Mouse (Mus musculus): ENCODE results near the gene Unc5b.

The Unc5b gene

GRCm38 (mm10) chr10:60811792-60812525 is 19.4 kb downstream of the Unc5b start:
- ChIA-PET POLR2A (interaction anchor here (0.7 to 8.9 kb wide), 20 partner anchors 10 to 603 kb away, joined by 3 to 134 read pairs (median 4); partner anchors contain the start of gene Unc5b (in 1 of the 4)), CTCF (interaction anchor here in 3 of 4 experiments (0.6 to 4.0 kb wide), 18 partner anchors 10 to 339 kb away, joined by 3 to 42 read pairs (median 4); partner anchors contain the start of gene Slc29a3 (in 1 of the 3))

GRCm38 (mm10) chr10:60808447-60808846 is 22.9 kb downstream of the Unc5b start:
- CTCF ChIA-PET: interaction anchor here in 3 of 4 experiments (0.6 to 1.5 kb wide), 4 partner anchors 8 to 244 kb away, joined by 3 read pairs; no protein-coding TSS in a partner anchor
- POLR2A ChIA-PET: interaction anchor here in 2 of 4 experiments (1.2 to 8.9 kb wide), 6 partner anchors 10 to 22 kb away, joined by 3 to 134 read pairs (median 7); no protein-coding TSS in a partner anchor

- ChIA-PET CTCF (interaction anchor here in 1 of 4 experiments (1.3 kb wide), 1 partner anchor 244 kb away, joined by 3 read pairs; no protein-coding TSS in a partner anchor), POLR2A (interaction anchor here (0.8 to 2.5 kb wide), 13 partner anchors 9 to 29 kb away, joined by 3 to 12 read pairs (median 3); no protein-coding TSS in a partner anchor)
Observed at GRCm38 (mm10) chr10:60807531-60808185, 23.7 kb downstream of the Unc5b start.

- CTCF ChIA-PET: interaction anchor here in 3 of 4 experiments (0.6 to 1.6 kb wide), 6 partner anchors 16 to 246 kb away, joined by 3 to 9 read pairs (median 4); no protein-coding TSS in a partner anchor
- POLR2A ChIA-PET: interaction anchor here in 3 of 4 experiments (0.9 to 8.6 kb wide), 9 partner anchors 8 to 25 kb away, joined by 3 to 54 read pairs (median 4); no protein-coding TSS in a partner anchor
Observed at GRCm38 (mm10) chr10:60806207-60806538, 25.2 kb downstream of the Unc5b start.

GRCm38 (mm10) chr10:60805436-60806206 is 25.8 kb downstream of the Unc5b start:
- POLR2A ChIA-PET: interaction anchor here (0.5 to 8.6 kb wide), 15 partner anchors 7 to 1174 kb away, joined by 3 to 54 read pairs (median 4); no protein-coding TSS in a partner anchor
- CTCF ChIA-PET: interaction anchor here in 3 of 4 experiments (0.6 to 1.6 kb wide), 6 partner anchors 15 to 247 kb away, joined by 3 to 5 read pairs (median 4); no protein-coding TSS in a partner anchor

DNA sequence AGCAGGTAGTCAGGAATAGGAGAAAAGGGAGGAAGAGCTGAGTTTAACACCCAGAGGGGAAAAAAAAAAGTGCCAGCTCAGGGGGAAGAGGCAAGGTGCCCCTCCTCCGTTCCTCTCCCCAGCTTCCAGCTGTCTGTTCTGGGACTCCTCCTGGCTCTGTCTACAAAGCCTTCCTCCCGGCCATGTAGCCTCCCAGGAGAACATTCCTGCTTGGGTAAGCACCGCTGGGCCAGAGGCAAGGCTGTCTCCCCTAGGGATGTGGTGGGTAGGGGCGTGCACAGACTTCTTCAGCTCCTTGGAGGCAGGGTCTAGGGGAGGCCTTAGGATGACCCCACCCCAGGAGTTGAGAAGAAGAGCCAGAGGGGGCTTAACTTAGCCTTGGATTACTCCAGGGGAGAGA is 26.5 kb downstream of the Unc5b start:
- ChIA-PET CTCF (interaction anchor here in 3 of 4 experiments (0.6 to 2.4 kb wide), 5 partner anchors 8 to 247 kb away, joined by 4 to 8 read pairs (median 4); no protein-coding TSS in a partner anchor), POLR2A (interaction anchor here in 3 of 4 experiments (0.5 to 8.6 kb wide), 15 partner anchors 8 to 114 kb away, joined by 3 to 78 read pairs (median 5); no protein-coding TSS in a partner anchor)

GRCm38 (mm10) chr10:60803971-60804370 is 27.4 kb downstream of the Unc5b start:
- POLR2A ChIA-PET: interaction anchor here (0.5 to 8.6 kb wide), 16 partner anchors 9 to 861 kb away, joined by 3 to 78 read pairs (median 6); partner anchors contain the start of gene Unc5b (in 1 of the 4)
- CTCF ChIA-PET: interaction anchor here in 3 of 4 experiments (0.6 to 2.4 kb wide), 8 partner anchors 9 to 984 kb away, joined by 3 to 8 read pairs (median 3); no protein-coding TSS in a partner anchor

- ChIA-PET CTCF (interaction anchor here in 3 of 4 experiments (0.7 to 5.3 kb wide), 8 partner anchors 11 to 41 kb away, joined by 3 to 25 read pairs (median 4); no protein-coding TSS in a partner anchor), POLR2A (interaction anchor here in 3 of 4 experiments (0.6 to 8.6 kb wide), 12 partner anchors 10 to 31 kb away, joined by 3 to 78 read pairs (median 6); no protein-coding TSS in a partner anchor)
Observed at GRCm38 (mm10) chr10:60801898-60802412, 29.4 kb downstream of the Unc5b start.

DNA sequence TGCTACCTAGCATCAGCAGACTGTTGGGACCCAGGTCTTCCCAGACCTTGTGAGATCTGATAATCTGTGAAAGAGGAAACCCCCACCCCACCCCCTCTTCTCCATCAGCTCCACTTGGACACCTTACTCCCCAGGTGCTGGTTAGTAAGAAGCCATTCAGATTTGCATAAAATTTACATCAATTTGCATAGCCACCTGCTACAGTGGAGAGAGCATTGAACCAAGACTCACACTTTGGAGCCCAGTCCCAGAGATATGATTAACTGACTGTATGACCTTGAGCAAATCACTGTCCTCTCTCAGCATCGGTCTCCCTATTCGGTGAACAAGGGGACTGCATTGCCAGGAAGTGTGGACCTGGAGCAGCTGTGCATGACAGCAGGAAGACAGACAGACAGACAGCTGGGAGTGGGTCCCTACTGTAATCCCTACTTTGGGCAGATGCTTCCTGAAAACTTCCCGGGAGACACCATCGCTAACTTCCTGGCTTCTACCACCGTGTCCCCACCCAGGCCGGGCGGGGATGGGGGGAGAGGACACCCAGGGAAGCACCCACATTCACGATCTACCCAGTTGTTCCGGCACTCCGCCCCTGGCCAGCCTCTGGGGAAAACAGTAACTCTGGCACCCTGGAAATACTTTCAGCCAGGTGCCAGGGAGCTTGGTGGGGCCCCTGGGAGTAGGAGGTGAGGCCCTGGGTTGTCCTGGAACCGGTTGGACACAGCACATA is 30.0 kb downstream of the Unc5b start:
- ChIA-PET POLR2A (interaction anchor here (0.6 to 8.6 kb wide), 21 partner anchors 9 to 650 kb away, joined by 3 to 78 read pairs (median 5); no protein-coding TSS in a partner anchor), CTCF (interaction anchor here (0.6 to 5.3 kb wide), 19 partner anchors 8 to 555 kb away, joined by 3 to 25 read pairs (median 4); no protein-coding TSS in a partner anchor)

DNA sequence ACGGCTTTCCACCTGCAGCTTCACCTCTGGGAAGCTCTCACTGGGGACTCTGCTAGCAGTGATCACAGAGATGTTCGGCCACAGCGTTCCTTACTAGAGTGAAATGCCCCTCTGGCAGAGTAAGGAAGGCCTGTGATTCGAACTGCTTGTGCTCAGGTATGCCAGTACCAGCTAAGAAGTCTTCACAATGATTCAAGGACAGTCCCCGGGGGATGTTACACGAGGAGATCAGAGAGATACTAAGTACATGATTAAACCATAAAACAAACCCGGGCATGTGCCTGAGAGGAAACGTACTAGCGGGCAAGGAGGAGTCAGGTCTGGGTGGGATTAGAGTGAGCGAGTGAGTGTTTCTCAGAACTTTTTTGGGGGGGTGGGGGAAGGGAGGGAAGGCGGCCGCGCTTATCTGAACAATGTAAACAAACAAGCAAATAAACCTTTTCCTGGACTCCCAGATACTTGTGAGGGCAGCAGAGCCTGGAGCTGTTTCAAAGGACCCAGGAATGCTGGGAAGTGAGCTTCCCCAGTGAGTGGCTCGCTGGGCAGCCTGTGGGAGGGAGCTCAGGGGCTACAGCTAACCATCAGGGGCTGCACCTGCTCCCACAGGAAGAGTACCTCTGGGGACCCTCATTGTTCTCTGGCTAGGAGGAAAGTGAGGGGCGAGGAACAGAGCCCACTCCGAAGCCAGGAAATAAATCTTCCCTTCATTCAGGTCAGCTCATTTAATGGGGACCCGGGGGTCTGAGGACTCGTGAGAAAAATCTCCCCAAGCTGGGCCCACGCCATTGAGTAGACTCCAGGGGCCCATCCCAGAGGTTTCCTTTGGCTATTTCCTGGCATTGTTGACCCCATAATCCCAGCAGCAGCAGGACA is 30.9 kb downstream of the Unc5b start:
- CTCF ChIA-PET: interaction anchor here (0.6 to 5.3 kb wide), 18 partner anchors 7 to 555 kb away, joined by 3 to 25 read pairs (median 4); no protein-coding TSS in a partner anchor
- POLR2A ChIA-PET: interaction anchor here (0.6 to 8.6 kb wide), 19 partner anchors 9 to 1254 kb away, joined by 3 to 78 read pairs (median 6); no protein-coding TSS in a partner anchor

GRCm38 (mm10) chr10:60797682-60798422 is 33.5 kb downstream of the Unc5b start:
- POLR2A ChIA-PET: interaction anchor here in 3 of 4 experiments (0.7 to 8.3 kb wide), 15 partner anchors 9 to 348 kb away, joined by 3 to 78 read pairs (median 6); no protein-coding TSS in a partner anchor
- CTCF ChIA-PET: interaction anchor here in 3 of 4 experiments (0.6 to 5.3 kb wide), 13 partner anchors 14 to 151 kb away, joined by 3 to 25 read pairs (median 4); no protein-coding TSS in a partner anchor

GRCm38 (mm10) chr10:60796474-60796873 is 34.9 kb downstream of the Unc5b start:
- CTCF ChIA-PET: interaction anchor here in 1 of 4 experiments (1.0 kb wide), 1 partner anchor 39 kb away, joined by 3 read pairs; no protein-coding TSS in a partner anchor
- POLR2A ChIA-PET: interaction anchor here in 1 of 4 experiments (1.3 to 4.8 kb wide), 2 partner anchors 8 to 268 kb away, joined by 3 to 22 read pairs; no protein-coding TSS in a partner anchor

DNA sequence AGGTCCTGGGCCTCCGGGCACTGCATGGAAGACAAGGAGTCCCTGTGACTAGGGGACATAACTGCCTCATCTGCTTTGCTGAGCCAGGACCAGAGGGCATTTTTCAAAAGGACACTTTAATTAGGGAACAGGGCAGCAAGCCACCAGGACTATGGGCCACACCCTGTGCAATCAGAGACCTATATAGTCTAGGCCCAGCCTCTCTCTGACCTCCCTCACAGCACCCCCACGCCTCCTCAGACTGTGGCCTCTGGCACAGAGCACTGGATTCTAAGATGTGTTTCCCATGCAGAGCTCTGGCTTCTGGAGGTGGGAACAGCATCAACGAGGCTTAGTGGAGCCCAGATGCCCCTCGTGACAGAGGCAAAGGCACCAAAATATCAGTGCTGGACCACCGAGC is 35.4 kb downstream of the Unc5b start:
- ChIA-PET POLR2A (interaction anchor here in 1 of 4 experiments (1.3 to 4.8 kb wide), 2 partner anchors 9 to 268 kb away, joined by 3 to 22 read pairs; no protein-coding TSS in a partner anchor), CTCF (interaction anchor here in 1 of 4 experiments (1.0 kb wide), 1 partner anchor 39 kb away, joined by 3 read pairs; no protein-coding TSS in a partner anchor)

DNA sequence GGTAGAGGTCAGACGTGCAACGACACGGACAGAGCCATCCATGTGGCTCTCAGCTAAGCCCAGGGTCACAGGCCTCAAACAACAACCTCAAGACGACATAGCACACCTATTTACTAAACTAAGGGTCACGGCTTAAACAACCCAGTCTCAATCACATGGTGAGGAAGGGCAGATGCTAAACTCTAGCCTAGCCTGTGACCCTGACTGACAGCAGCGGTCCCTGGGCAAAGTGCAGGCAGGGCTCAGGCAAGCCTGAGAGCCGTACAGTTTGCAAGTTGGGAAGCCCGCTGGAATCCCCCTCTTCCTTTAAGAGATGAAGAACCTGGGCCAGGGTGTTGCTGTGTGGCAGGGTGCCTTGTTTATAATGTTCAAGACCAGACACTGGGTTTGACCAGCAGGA is 36.6 kb downstream of the Unc5b start:
- POLR2A ChIA-PET: interaction anchor here in 3 of 4 experiments (0.7 to 6.6 kb wide), 6 partner anchors 10 to 285 kb away, joined by 3 to 47 read pairs (median 4); no protein-coding TSS in a partner anchor
- CTCF ChIA-PET: interaction anchor here in 1 of 4 experiments (0.6 to 0.9 kb wide), 2 partner anchors 9 to 1668 kb away, joined by 3 to 5 read pairs; no protein-coding TSS in a partner anchor

All from embryonic stem cell, embryonic (primary cell).